Mouse (Mus musculus): ENCODE measurements around the gene Spi1.
"Not testable (repeated sequence)": the region's sequence is repeated elsewhere in the genome, so short reads cannot be mapped to it uniquely, and the experiment has no call there.

Spi1 gene

GRCm38 (mm10) chr2:91081775-91082695 lies at the start of gene Spi1:
Spi1 (plus strand) TSS chr2:91082390.
- no peak for DNase-seq (ENCODE audit: low read depth)

GRCm38 (mm10) chr2:91033000-91033399 lies 49.2 kb upstream of the Spi1 start:
- DNase-seq (ENCODE audit: low read depth): no peak

GRCm38 (mm10) chr2:91035385-91035784 lies 46.8 kb upstream of the Spi1 start, which contains the start of gene Rapsn:
Rapsn (plus strand) TSS chr2:91035620.
- DNase-seq (ENCODE audit: low read depth): no peak

- DNase-seq (ENCODE audit: low read depth): no peak
These were observed 40.4 kb upstream of the Spi1 start for GRCm38 (mm10) chr2:91041786-91042185.

GRCm38 (mm10) chr2:91042651-91043398 lies 39.4 kb upstream of the Spi1 start:
- no peak for DNase-seq (ENCODE audit: low read depth)

- no peak for DNase-seq (ENCODE audit: low read depth)
These were observed 37.5 kb upstream of the Spi1 start for GRCm38 (mm10) chr2:91044727-91045126.

GRCm38 (mm10) chr2:91045805-91046204 lies 36.4 kb upstream of the Spi1 start:
- not testable (repeated sequence) for DNase-seq (ENCODE audit: low read depth)

- no peak for DNase-seq (ENCODE audit: low read depth)
These were observed 34.8 kb upstream of the Spi1 start for GRCm38 (mm10) chr2:91047359-91047758.

- DNase-seq (ENCODE audit: low read depth): no peak
These were observed 30.3 kb upstream of the Spi1 start for GRCm38 (mm10) chr2:91051917-91052316.

GRCm38 (mm10) chr2:91052752-91053151 lies 29.4 kb upstream of the Spi1 start:
- no peak for DNase-seq (ENCODE audit: low read depth)

GRCm38 (mm10) chr2:91053181-91053933 lies 28.8 kb upstream of the Spi1 start:
- DNase-seq (ENCODE audit: low read depth): no peak

- DNase-seq (ENCODE audit: low read depth): peak; percentile 79
These were observed 28.2 kb upstream of the Spi1 start, which contains the start of gene Psmc3 for GRCm38 (mm10) chr2:91053934-91054382. Psmc3 (plus strand) TSS chr2:91054009.

- DNase-seq (ENCODE audit: low read depth): no peak
These were observed 23.8 kb upstream of the Spi1 start for GRCm38 (mm10) chr2:91058435-91058834.

GRCm38 (mm10) chr2:91059376-91059775 lies 22.8 kb upstream of the Spi1 start:
- no peak for DNase-seq (ENCODE audit: low read depth)

GRCm38 (mm10) chr2:91060544-91061355 lies 21.4 kb upstream of the Spi1 start:
- no peak for DNase-seq (ENCODE audit: low read depth)

- DNase-seq (ENCODE audit: low read depth): peak; percentile 77
These were observed 20.2 kb upstream of the Spi1 start for GRCm38 (mm10) chr2:91061849-91062481.

- no peak for DNase-seq (ENCODE audit: low read depth)
These were observed 19.2 kb upstream of the Spi1 start for GRCm38 (mm10) chr2:91062779-91063606.

- DNase-seq (ENCODE audit: low read depth): no peak
These were observed 18.0 kb upstream of the Spi1 start for GRCm38 (mm10) chr2:91064211-91064610.

- DNase-seq (ENCODE audit: low read depth): no peak
These were observed 16.6 kb upstream of the Spi1 start for GRCm38 (mm10) chr2:91065544-91065943.

- no peak for DNase-seq (ENCODE audit: low read depth)
These were observed 15.7 kb upstream of the Spi1 start for GRCm38 (mm10) chr2:91066455-91066854.
